Mouse (Mus musculus) left cerebral cortex, postnatal 14 days (tissue): ENCODE measurements at regions not wholly inside any gene's neighbourhood (a gene's known extent, or its start where the extent isn't known, plus 50 kb on each side); places are given as distances from the start of the nearest gene placed in this dataset.

Experiments used
- DNase-seq, 2 experiments: peaks; one replicate each; pipeline ENCODE4 v3.0.0; 2021 to 2022; ENCODE audit warnings: low spot score in 2 of 2, mixed read lengths in 1 of 2
- intact Hi-C: fragments of 180-260 bp; cut with DNase I; formaldehyde crosslinking; loops from one replicate; pipeline ENCODE4 v1.15.1; 2025

DNA sequence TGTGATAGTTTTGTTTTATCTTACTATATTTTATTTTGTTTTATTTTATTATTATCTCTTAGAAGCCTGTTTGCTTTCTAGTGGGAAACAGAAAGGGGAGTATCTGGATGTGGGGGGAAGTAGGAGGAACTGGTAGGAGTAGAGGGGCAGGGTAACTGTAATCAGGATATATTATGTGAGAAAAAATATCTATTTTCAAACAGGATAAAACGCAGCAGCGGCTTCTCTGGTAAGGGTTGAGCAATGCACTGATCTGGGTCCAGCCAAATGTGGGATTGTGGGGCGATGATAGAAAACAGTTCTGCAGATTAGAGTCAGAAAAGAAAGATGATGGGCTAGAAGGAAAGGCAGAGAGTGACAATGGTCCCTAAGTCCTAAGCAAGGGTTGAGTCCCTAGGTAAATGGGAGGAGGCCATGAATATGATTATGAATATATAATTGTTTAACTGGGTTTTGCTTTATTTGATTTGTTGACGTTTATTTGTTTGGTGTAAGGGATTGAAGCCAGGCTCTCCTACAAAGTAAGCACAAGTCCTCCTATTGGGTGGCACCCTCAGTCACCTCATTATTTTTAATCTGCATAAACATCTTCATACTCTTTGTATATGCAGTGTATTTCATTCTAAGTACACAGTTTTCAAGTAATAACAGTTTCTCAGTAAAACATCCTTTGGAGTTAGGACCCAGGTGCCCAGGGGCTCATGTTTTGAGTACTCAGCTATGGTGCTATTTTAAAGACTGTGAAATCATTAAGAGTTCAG lies 283.7 kb downstream of the Meis1 start:
- intact Hi-C loops = no loop called here
- DNase-seq = no peak

- intact Hi-C loops = no loop called here
- no peak for DNase-seq
Observed at GRCm38 (mm10) chr11:18734075-18734474, 284.7 kb downstream of the Meis1 start.

DNA sequence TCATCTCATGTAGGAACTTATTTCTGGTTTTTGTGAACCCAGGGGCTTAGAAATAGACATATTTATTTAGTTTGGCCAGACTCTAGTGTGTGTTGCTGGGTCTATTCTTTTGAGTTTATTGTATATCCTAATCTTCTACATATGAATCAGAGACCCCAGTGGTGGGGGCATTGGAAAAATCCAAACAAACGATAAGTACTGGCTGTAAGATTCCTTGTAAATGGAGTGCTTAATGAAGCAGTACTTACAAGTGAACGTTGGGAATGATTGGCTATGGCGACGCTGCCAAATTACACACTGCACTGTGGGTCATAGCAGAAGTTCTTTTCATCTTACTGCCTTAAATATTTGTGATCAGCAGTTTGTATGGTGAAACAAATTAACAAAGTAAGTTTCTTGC lies 289.0 kb downstream of the Meis1 start:
- intact Hi-C loops = no loop called here

DNA sequence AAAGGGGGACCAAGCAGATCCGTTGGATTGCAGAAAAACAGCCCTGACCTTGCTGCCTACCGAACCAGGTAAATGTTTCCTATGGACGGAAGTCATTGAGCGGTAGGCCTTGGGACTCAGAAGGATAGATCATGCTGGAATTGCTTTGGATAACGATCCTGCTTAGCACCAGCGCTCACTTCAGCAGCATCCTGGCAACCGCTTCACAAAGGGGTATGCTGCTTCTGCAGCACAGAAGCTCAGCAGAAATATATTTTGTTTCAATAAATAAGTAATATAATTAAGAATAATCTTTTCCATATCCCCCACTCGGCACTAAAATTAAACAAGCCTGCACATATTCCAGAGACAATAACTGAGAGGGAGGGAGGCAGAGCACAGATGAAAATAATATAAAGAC lies 296.0 kb downstream of the Meis1 start:
- intact Hi-C loops = no loop called here

More for the DNA sequence above, 289.0 kb downstream of the Meis1 start:
- no peak for DNase-seq

GRCm38 (mm10) chr11:18715851-18716126 lies 303.0 kb downstream of the Meis1 start:
- intact Hi-C loops = no loop called here
- DNase-seq = no peak

More for the DNA sequence above, 296.0 kb downstream of the Meis1 start:
- no peak for DNase-seq

GRCm38 (mm10) chr11:18715050-18715850 lies 303.5 kb downstream of the Meis1 start:
- no peak for DNase-seq
- intact Hi-C loops = no loop called here

DNA sequence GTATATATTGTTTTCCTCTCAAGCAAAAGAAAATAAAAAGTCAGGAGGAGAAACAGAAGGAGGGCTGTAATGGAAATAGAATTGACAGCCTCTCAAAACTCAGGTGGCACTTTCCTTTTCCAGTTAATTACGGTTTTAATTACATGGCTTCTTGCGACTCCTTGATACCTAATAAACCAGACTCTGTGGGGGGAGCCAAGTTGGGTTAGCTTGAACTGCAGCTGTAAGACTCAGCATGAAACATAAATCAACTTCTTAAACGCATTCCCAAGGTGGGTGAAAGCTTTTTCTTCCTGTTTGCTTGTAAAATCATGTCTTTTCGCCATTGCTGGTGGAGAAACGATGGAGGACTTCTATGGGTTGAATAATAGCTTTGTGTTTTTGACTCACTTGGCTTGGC lies 304.4 kb downstream of the Meis1 start:
- DNase-seq = no peak
- intact Hi-C loops = no loop called here

DNA sequence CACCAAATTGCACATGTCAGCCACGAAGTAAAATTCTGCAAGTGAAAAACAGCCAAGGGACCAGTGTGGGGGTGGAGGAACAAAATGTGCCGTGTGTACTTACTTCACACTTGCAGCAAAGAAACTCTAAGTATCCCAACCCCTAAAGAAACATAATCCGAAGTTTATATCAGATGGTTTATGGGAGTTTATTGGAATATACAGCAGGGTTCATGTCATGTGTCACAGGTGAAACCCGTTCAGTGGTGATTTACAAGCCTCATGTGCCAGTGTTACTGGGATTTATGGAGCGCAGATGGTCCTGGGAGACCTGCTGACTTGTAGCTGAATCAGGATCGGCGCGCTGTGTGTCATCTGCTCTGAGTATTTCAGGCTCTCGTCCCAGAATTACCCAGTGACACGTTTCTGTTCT lies 306.1 kb downstream of the Meis1 start:
- peak; percentile 49 to 50 for DNase-seq
- intact Hi-C loops = no loop called here

GRCm38 (mm10) chr11:18709628-18710027 lies 309.2 kb downstream of the Meis1 start:
- DNase-seq = no peak
- intact Hi-C loops = no loop called here

- intact Hi-C loops = no loop called here
- no peak for DNase-seq
Observed at GRCm38 (mm10) chr11:18681593-18681992, 337.2 kb downstream of the Meis1 start.

- intact Hi-C loops = no loop called here
- DNase-seq = no peak
Observed at GRCm38 (mm10) chr11:18676876-18677275, 341.9 kb downstream of the Meis1 start.

GRCm38 (mm10) chr11:18670967-18671366 lies 347.8 kb downstream of the Meis1 start:
- intact Hi-C loops = no loop called here
- peak in 1 of 2 experiments; percentile 5 for DNase-seq

- no peak for DNase-seq
- intact Hi-C loops = no loop called here
Observed at GRCm38 (mm10) chr11:18669322-18669721, 349.5 kb downstream of the Meis1 start.

DNA sequence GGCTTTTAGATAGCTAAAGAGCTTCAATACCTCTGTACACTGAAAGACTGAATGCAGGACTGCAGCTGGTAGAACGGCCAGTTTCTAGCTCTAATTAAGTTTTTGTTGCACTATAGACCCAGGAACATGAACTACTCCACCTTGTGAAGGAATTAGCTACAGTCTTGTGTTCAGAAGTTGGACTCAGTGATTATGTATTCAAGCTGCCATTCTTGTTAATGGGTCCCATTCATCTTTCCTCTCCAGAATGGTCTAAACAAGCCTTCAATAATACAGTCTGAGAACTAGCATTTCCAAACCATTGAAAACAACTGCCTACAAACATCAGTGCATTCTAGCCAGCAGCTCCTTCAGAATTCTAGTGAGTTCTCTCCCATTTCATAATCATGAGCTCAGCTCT lies 362.4 kb downstream of the Meis1 start:
- intact Hi-C loops = no loop called here
- DNase-seq = no peak

GRCm38 (mm10) chr11:18631975-18632773 lies 386.6 kb downstream of the Meis1 start:
- intact Hi-C loops = no loop called here
- no peak for DNase-seq

- intact Hi-C loops = no loop called here
- no peak for DNase-seq
Observed at GRCm38 (mm10) chr11:18631570-18631969, 387.2 kb downstream of the Meis1 start.

DNA sequence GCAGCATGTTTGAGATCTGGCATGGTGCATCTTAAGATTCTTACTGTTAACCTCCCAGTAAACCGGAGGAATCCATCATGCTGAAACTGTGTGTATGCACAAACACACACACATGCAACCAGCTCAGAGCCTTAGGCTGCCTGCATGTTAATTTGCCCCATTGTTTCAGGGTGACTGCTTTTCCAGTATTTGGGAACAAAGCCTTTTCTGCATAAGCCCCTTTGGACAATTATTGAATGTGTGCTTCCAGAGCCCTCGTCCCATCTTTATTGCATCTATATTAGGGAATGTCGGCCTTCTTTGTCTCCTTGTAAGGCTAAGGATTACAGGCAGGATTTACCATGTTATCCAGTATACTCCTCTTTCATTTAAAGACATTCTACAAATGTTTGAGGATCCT lies 397.0 kb downstream of the Meis1 start:
- DNase-seq = no peak
- intact Hi-C loops = no loop called here

DNA sequence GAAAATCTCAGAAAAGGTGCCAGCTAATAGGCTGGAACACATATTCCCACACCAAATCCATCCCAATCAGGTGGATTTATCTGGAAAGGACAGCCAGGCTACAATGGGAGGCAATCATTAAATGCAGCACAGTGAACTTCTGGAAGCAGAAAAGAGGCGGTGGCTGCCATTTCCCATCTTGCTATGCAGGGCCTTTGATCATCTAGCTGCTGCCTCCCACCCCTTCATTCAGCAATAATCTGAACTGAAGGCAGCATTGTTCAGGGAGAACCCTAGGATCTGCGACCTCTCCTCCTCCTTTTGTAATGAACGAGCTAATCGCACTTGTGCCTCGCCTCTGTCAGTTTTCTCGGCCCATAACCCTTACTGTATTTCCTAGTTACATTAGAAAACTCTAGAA lies 413.9 kb downstream of the Meis1 start:
- intact Hi-C loops = no loop called here
- DNase-seq = no peak

DNA sequence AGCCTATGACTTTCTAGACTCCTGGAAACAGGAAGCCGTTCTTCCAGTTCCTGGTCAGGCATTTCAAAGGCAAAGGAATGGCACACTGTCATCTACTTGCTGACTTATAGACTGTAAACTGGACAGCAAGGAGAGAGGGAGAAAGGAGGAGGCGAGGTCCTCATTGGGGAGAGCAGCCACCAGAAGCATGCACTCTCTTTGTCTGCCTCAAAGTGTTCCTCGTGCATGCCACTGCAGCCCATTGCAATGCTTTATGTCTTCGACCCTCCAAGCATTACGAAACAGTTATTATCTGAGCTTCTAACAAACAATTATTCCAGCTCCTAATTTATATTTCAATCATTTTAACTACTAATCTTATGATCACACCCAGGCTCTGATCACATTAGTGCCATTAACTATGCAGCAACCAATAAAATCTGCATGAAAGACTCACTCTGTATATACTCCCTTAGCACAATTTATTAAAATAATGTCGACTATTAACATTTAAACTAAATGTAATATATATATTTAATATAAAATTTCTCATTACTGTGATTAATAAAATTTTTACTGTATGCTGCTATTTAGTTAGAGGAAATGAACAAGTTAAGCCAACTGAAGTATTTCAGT lies 417.1 kb downstream of the Meis1 start:
- intact Hi-C loops = no loop called here
- no peak for DNase-seq

DNA sequence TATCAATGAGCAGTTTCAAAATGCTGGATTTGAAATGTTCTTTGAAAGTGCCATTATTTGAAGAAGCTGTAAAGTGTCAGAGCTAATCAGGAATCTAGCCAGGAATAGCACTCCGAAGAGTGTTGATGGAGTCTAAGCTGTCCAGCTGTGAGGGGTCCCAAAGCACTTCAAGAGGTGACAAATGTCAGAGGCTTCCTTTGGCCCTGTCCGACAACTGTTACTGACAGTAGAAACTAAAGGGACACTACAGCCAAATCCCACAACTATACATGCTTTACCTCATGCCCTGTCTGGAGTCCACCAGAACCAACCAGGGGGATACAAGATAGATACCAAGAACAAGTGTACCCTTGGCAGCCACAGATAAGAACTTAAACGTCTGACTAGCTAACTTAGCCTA lies 420.4 kb downstream of the Meis1 start:
- intact Hi-C loops = no loop called here
- DNase-seq = no peak
